Mouse (Mus musculus): ENCODE results near the gene Pcsk5.

Gene Pcsk5

GRCm38 (mm10) chr19:17471196-17471595 lies 366.2 kb downstream of the Pcsk5 start:
- DNase-seq, result no peak

GRCm38 (mm10) chr19:17467556-17468211 lies 369.7 kb downstream of the Pcsk5 start:
- peak; percentile 57 for DNase-seq

GRCm38 (mm10) chr19:17452001-17452400 lies 385.4 kb downstream of the Pcsk5 start:
- DNase-seq, result peak; percentile 24

- DNase-seq, result no peak
Observed at GRCm38 (mm10) chr19:17443581-17443980, 393.9 kb downstream of the Pcsk5 start.

- DNase-seq, result no peak
Observed at GRCm38 (mm10) chr19:17439476-17440189, 397.8 kb downstream of the Pcsk5 start.

GRCm38 (mm10) chr19:17436651-17437050 lies 400.8 kb downstream of the Pcsk5 start:
- no peak for DNase-seq

GRCm38 (mm10) chr19:17428561-17428914 lies 408.9 kb downstream of the Pcsk5 start:
- DNase-seq, result no peak

- no peak for DNase-seq
Observed at GRCm38 (mm10) chr19:17427824-17428560, 409.4 kb downstream of the Pcsk5 start.

- DNase-seq, result no peak
Observed at GRCm38 (mm10) chr19:17423306-17423705, 414.1 kb downstream of the Pcsk5 start.

- no peak for DNase-seq
Observed at GRCm38 (mm10) chr19:17417855-17418254, 419.6 kb downstream of the Pcsk5 start.

- no peak for DNase-seq
Observed at GRCm38 (mm10) chr19:17412915-17413459, 424.4 kb downstream of the Pcsk5 start.

GRCm38 (mm10) chr19:17410465-17411065 lies 426.9 kb downstream of the Pcsk5 start:
- DNase-seq, result no peak

- DNase-seq, result no peak
Observed at GRCm38 (mm10) chr19:17409351-17409750, 428.1 kb downstream of the Pcsk5 start.

GRCm38 (mm10) chr19:17408591-17408990 lies 428.8 kb downstream of the Pcsk5 start:
- DNase-seq, result no peak

GRCm38 (mm10) chr19:17406823-17407222 lies 430.6 kb downstream of the Pcsk5 start:
- DNase-seq, result no peak

- no peak for DNase-seq
Observed at GRCm38 (mm10) chr19:17403175-17403574, 434.3 kb downstream of the Pcsk5 start.

- DNase-seq, result no peak
Observed at GRCm38 (mm10) chr19:17400571-17400970, 436.9 kb downstream of the Pcsk5 start.

- DNase-seq, result no peak
Observed at GRCm38 (mm10) chr19:17399965-17400364, 437.5 kb downstream of the Pcsk5 start.

GRCm38 (mm10) chr19:17397922-17398321 lies 439.5 kb downstream of the Pcsk5 start:
- DNase-seq, result no peak

- DNase-seq, result no peak
Observed at GRCm38 (mm10) chr19:17396802-17397201, 440.6 kb downstream of the Pcsk5 start.

- peak; percentile 93 for DNase-seq
Observed at GRCm38 (mm10) chr19:17393841-17394591, 443.4 kb downstream of the Pcsk5 start, which contains the start of gene Rfk. TSS of gene Rfk (plus strand) at chr19:17394043.

- DNase-seq, result no peak
Observed at GRCm38 (mm10) chr19:17392866-17393265, 444.6 kb downstream of the Pcsk5 start.

All from retina, postnatal 1 day (tissue).